Mouse (Mus musculus) urinary bladder, postnatal 10 days (tissue): ENCODE data around the gene Rsg1.

Experiments used
- DNase-seq: peaks from one replicate; pipeline ENCODE4 v3.0.0; 2022; ENCODE audit warnings: low spot score

Gene Rsg1

GRCm38 (mm10) chr4:141274485-141275341, 61.0 kb downstream of the Rsg1 start:
- no peak for DNase-seq
